Mouse (Mus musculus) small intestine, adult 2 months (tissue): ENCODE results near the gene Arl14ep. TPM values are rescaled to one million over a fixed set of nuclear protein-coding genes. Genes with fewer than 3 reads are reported as not detected.

Experiments
- H3K27ac ChIP-seq: fragments of 200-500 bp; 2 replicates; pipeline ENCODE4 v1.5.1; 2012; ENCODE audit warnings: low read depth, low read length, control low read depth, inconsistent platforms; ENCODE audit not compliant: insufficient read depth
- H3K27me3 ChIP-seq: fragments of 200-500 bp; 2 replicates; pipeline ENCODE4 v1.6.1; 2012; ENCODE audit warnings: mild to moderate bottlenecking, moderate library complexity, low read length, inconsistent platforms; ENCODE audit not compliant: control insufficient read depth, insufficient read depth
- H3K36me3 ChIP-seq: fragments of 200-500 bp; 2 replicates; pipeline ENCODE4 v1.6.1; 2012; ENCODE audit warnings: mild to moderate bottlenecking, low read length, control low read depth, inconsistent platforms; ENCODE audit not compliant: control insufficient read depth, insufficient read depth
- H3K4me1 ChIP-seq: fragments of 200-500 bp; 2 replicates; pipeline ENCODE4 v1.6.1; 2012; ENCODE audit warnings: low read length, inconsistent platforms, mixed read lengths; ENCODE audit not compliant: control insufficient read depth, insufficient read depth, insufficient read length
- H3K4me3 ChIP-seq: fragments of 200-500 bp; 2 replicates; pipeline ENCODE4 v1.5.1; 2012; ENCODE audit warnings: low read depth, mild to moderate bottlenecking, control low read depth, inconsistent platforms, low read length, moderate library complexity
- CTCF ChIP-seq: fragments of 200-500 bp; IDR thresholded peaks from 2 replicates; pipeline ENCODE4 v1.5.1; 2012; ENCODE audit warnings: low read depth, mild to moderate bottlenecking, control low read depth, inconsistent platforms, low read length, moderate library complexity, mixed read lengths; ENCODE audit not compliant: insufficient replicate concordance, insufficient read length; ENCODE audit errors: extremely low read depth
- POLR2A ChIP-seq: fragments of 200-500 bp; IDR thresholded peaks from 2 replicates; pipeline ENCODE4 v1.6.1; 2012; ENCODE audit warnings: low read depth, mild to moderate bottlenecking, control low read depth, inconsistent platforms, low read length, moderate library complexity
- WGBS: fragments of 180-500 bp; shearing (Covaris S2); methylation state at CpG from one replicate; pipeline ENCODE4 v1.1.7; 2018; 5-methylcytosine and 5-hydroxymethylcytosine counted together
- polyA plus RNA-seq: library from polyadenylated mRNA; depleted of rRNA; stranded (reverse); fragments of >200 nt; gene quantifications from 2 replicates; pipeline ENCODE4 v1.2.3, GENCODE M21; 2012

Arl14ep gene
- polyA plus RNA-seq, 1 experiment = 0.57 TPM

- WGBS = 88% methylated on average over 6 of the region's 6 CpGs
- Histone ChIP-seq H3K27me3 (no peaks in the 10 kb centered on the region), H3K36me3 (peaks cover 24% of the 10 kb centered on the region), H3K4me1 (no peaks in the 10 kb centered on the region), H3K4me3 (no peak overlapping the region), H3K27ac (no peak overlapping the region)
- TF ChIP-seq POLR2A (no peak), CTCF (no peak)
These were observed 5.9 kb downstream of the Arl14ep start for GRCm38 (mm10) chr2:106968320-106968719.

GRCm38 (mm10) chr2:106963560-106963959 is 10.7 kb downstream of the Arl14ep start:
- TF ChIP-seq CTCF (no peak), POLR2A (no peak)
- no peaks in the 10 kb centered on the region for H3K27me3 ChIP-seq
- H3K4me1 ChIP-seq = no peaks in the 10 kb centered on the region
- peaks cover 20% of the 10 kb centered on the region for H3K36me3 ChIP-seq
- no peak overlapping the region for H3K4me3 ChIP-seq
- no peak overlapping the region for H3K27ac ChIP-seq
- 90% methylated on average over 3 of the region's 3 CpGs for WGBS

- no peak overlapping the region for H3K27ac ChIP-seq
- H3K36me3 ChIP-seq = peaks cover 15% of the 10 kb centered on the region
- H3K4me1 ChIP-seq = no peaks in the 10 kb centered on the region
- TF ChIP-seq CTCF = no peak
- TF ChIP-seq POLR2A = no peak
- H3K27me3 ChIP-seq = no peaks in the 10 kb centered on the region
- WGBS = 84% methylated on average over 3 of the region's 3 CpGs
- H3K4me3 ChIP-seq = no peak overlapping the region
These were observed 12.6 kb downstream of the Arl14ep start for GRCm38 (mm10) chr2:106961650-106962049.

GRCm38 (mm10) chr2:106961066-106961465 is 13.2 kb downstream of the Arl14ep start:
- TF ChIP-seq POLR2A = no peak
- TF ChIP-seq CTCF = no peak
- no peaks in the 10 kb centered on the region for H3K27me3 ChIP-seq
- H3K4me1 ChIP-seq = no peaks in the 10 kb centered on the region
- no peak overlapping the region for H3K4me3 ChIP-seq
- WGBS = 63% methylated on average over 2 of the region's 2 CpGs
- H3K27ac ChIP-seq = no peak overlapping the region
- peaks cover 11% of the 10 kb centered on the region for H3K36me3 ChIP-seq

- no peak overlapping the region for H3K27ac ChIP-seq
- WGBS = 50% methylated on average over 7 of the region's 7 CpGs
- peaks cover 5% of the 10 kb centered on the region for H3K36me3 ChIP-seq
- H3K27me3 ChIP-seq = no peaks in the 10 kb centered on the region
- H3K4me3 ChIP-seq = no peak overlapping the region
- TF ChIP-seq CTCF (no peak), POLR2A (no peak)
- no peaks in the 10 kb centered on the region for H3K4me1 ChIP-seq
These were observed 14.0 kb downstream of the Arl14ep start for GRCm38 (mm10) chr2:106960237-106960636.

- no peak for TF ChIP-seq POLR2A
- TF ChIP-seq CTCF = no peak
- Histone ChIP-seq H3K4me3 (no peak overlapping the region), H3K27me3 (no peaks in the 10 kb centered on the region), H3K36me3 (no peaks in the 10 kb centered on the region; the same call in 1 of the 2 replicates), H3K4me1 (no peaks in the 10 kb centered on the region), H3K27ac (no peak overlapping the region)
- WGBS = 85% methylated on average over 5 of the region's 5 CpGs
These were observed 14.8 kb downstream of the Arl14ep start for GRCm38 (mm10) chr2:106959380-106959779.

GRCm38 (mm10) chr2:106958916-106959315 is 15.3 kb downstream of the Arl14ep start:
- no peak overlapping the region for H3K4me3 ChIP-seq
- no peaks in the 10 kb centered on the region; the same call in 1 of the 2 replicates for H3K36me3 ChIP-seq
- no peaks in the 10 kb centered on the region for H3K4me1 ChIP-seq
- H3K27me3 ChIP-seq = no peaks in the 10 kb centered on the region
- TF ChIP-seq POLR2A = no peak
- no peak for TF ChIP-seq CTCF
- H3K27ac ChIP-seq = no peak overlapping the region
- WGBS = 61% methylated on average over 6 of the region's 6 CpGs
